Mouse (Mus musculus): ENCODE results near the gene Mrln. TPM values are rescaled to one million over a fixed set of nuclear protein-coding genes. Genes with fewer than 3 reads are reported as not detected.

The Mrln gene
- total and polyA plus RNA-seq, 3 experiments = 3.0 to 4.1 (median 3.4) TPM

DNA sequence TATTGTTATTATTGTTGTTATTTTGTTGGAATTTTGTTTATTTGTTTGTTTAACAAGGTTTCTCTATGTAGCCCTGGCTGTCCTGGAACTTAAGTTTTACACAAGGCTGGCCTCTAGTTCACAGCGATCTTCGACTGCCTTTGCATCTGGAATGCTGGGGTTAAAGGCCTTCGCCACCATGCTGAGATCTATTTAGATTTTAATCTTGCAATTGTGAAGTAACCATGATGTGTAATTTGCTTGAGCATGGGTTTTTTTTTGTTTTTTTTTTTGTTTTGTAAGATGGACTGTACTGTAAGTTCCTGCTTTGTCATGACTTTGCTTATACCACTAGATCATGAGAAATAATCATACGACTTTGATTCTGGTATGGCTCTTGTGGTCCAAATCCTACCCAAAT is 56.4 kb downstream of the Mrln start:
- H3K27ac ChIP-seq = no peak overlapping the region
- intact Hi-C loops (cut with DNase I) = no loop called here
- no peak for DNase-seq
- TF ChIP-seq POLR2A (IDR thresholded peaks at IDR 0.05; ENCODE audit: insufficient read depth, low read depth, low read length) = no peak
- TF ChIP-seq CTCF (IDR thresholded peaks at IDR 0.05) = no peak
- no peak for TF ChIP-seq EP300 (IDR thresholded peaks at IDR 0.05; ENCODE audit: insufficient read depth, low read depth, low read length)
- H3K36me3 ChIP-seq (ENCODE audit: control insufficient read depth, insufficient read depth, low read length) = no peaks in the 10 kb centered on the region
- H3K4me3 ChIP-seq = no peak overlapping the region
- H3K27me3 ChIP-seq (ENCODE audit: control insufficient read depth, insufficient read depth, low read length) = no peaks in the 10 kb centered on the region
- H3K9ac ChIP-seq (ENCODE audit: low read depth, low read length) = no peak overlapping the region
- no peaks in the 10 kb centered on the region for H3K79me2 ChIP-seq (replicated peaks; ENCODE audit: control insufficient read depth, insufficient read depth, low read length)
- 89% methylated on average over 4 of the region's 4 CpGs for WGBS
- no peaks in the 10 kb centered on the region for H3K4me1 ChIP-seq (ENCODE audit: control insufficient read depth, insufficient read depth, low read length)

DNA sequence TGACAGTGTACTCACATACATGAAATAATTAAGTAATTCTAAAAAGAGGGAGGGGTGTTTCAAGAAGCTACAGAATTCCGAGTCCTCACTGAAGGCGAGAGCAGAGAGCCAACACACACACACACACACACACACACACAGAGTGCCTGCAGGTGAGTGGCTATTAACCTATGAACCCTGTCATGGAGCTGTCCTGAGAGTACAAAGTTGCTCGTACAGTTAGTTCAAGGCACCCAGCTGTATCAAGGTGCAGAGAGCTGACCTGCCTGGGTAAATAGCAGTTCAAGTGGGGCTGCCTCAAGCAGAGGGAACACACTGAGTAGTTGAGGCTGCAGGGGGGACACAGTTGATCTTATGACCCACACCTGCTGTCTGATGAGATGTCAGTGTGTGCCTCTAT is 57.6 kb downstream of the Mrln start:
- intact Hi-C loops (cut with DNase I) = no loop called here
- H3K27ac ChIP-seq = no peak overlapping the region
- no peak overlapping the region for H3K4me3 ChIP-seq
- no peak overlapping the region for H3K9ac ChIP-seq (ENCODE audit: low read depth, low read length)
- H3K4me1 ChIP-seq (ENCODE audit: control insufficient read depth, insufficient read depth, low read length) = no peaks in the 10 kb centered on the region
- no peaks in the 10 kb centered on the region for H3K36me3 ChIP-seq (ENCODE audit: control insufficient read depth, insufficient read depth, low read length)
- H3K79me2 ChIP-seq (replicated peaks; ENCODE audit: control insufficient read depth, insufficient read depth, low read length) = no peaks in the 10 kb centered on the region
- WGBS = 96% methylated on average over 3 of the region's 3 CpGs
- DNase-seq = no peak
- H3K27me3 ChIP-seq (ENCODE audit: control insufficient read depth, insufficient read depth, low read length) = no peaks in the 10 kb centered on the region
- TF ChIP-seq EP300 (IDR thresholded peaks at IDR 0.05; ENCODE audit: insufficient read depth, low read depth, low read length) (no peak), POLR2A (IDR thresholded peaks at IDR 0.05; ENCODE audit: insufficient read depth, low read depth, low read length) (no peak), CTCF (IDR thresholded peaks at IDR 0.05) (no peak)

DNA sequence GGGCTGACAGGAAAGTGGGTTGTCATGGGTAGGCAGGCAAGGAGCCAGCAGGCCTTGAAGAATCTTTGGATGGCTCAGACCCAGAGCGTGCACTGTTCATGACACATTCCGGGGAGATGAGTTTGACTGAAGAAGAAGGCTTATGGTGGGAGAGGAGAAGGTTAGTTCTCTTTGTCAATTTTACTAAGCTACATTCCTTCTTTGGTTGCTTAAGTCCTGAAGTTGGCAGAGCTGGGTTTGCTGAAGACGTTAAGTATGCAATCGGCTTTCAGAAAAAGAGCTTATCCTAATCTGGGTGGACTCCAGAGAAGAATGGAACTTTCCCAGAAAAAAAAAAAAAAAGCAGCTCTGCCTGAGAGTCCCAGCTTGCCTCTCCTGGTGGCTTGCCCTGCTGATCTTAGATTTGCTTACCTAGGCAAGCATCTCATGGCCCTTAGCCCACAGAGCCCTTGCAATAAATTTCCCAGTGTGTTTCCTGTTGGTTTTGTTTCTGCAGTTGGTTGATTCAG is 59.3 kb downstream of the Mrln start:
- no peaks in the 10 kb centered on the region for H3K79me2 ChIP-seq (replicated peaks; ENCODE audit: control insufficient read depth, insufficient read depth, low read length)
- H3K27ac ChIP-seq = no peak overlapping the region
- no peaks in the 10 kb centered on the region for H3K36me3 ChIP-seq (ENCODE audit: control insufficient read depth, insufficient read depth, low read length)
- 60% methylated on average over 4 of the region's 4 CpGs for WGBS
- no peak for DNase-seq
- H3K4me3 ChIP-seq = no peak overlapping the region
- intact Hi-C loops (cut with DNase I) = no loop called here
- TF ChIP-seq EP300 (IDR thresholded peaks at IDR 0.05; ENCODE audit: insufficient read depth, low read depth, low read length) (no peak), POLR2A (IDR thresholded peaks at IDR 0.05; ENCODE audit: insufficient read depth, low read depth, low read length) (no peak), CTCF (IDR thresholded peaks at IDR 0.05) (no peak)
- H3K27me3 ChIP-seq (ENCODE audit: control insufficient read depth, insufficient read depth, low read length) = no peaks in the 10 kb centered on the region
- H3K4me1 ChIP-seq (ENCODE audit: control insufficient read depth, insufficient read depth, low read length) = no peaks in the 10 kb centered on the region
- no peak overlapping the region for H3K9ac ChIP-seq (ENCODE audit: low read depth, low read length)

DNA sequence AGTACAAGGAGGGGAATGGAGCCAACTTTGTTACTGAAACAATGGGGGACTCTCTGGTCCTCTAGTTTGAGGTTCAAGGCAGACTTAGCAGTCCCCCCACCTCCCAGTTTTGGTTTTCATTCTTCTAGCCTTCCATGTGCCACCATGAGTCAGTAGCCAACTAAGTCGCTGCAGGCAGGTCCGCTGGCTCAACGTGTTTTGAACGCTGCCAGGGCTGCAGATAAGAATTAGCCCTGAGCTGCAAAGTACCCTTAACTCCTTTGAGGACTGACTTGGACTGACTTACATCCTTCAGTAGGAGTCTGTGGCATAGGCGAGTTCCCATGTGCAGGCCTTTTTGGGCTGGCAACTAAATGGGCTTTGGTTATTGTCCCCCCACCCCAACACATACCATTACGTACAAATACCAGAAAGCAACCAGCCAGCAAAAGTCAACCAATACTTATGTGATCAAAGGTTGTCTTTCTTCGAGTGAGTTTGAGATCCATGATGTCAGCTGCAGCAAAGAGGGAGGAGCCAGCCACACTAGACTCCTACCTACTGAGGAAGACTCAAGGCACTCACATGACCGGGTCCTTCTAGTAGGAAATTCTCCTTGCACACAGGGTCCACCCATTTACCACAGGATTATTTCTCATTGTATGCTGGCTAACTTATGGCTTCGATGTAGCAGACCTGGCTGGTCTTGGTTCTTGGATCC is 60.0 kb downstream of the Mrln start:
- no peaks in the 10 kb centered on the region for H3K36me3 ChIP-seq (ENCODE audit: control insufficient read depth, insufficient read depth, low read length)
- no peak overlapping the region for H3K9ac ChIP-seq (ENCODE audit: low read depth, low read length)
- H3K27ac ChIP-seq = no peak overlapping the region
- H3K4me1 ChIP-seq (ENCODE audit: control insufficient read depth, insufficient read depth, low read length) = no peaks in the 10 kb centered on the region
- H3K27me3 ChIP-seq (ENCODE audit: control insufficient read depth, insufficient read depth, low read length) = no peaks in the 10 kb centered on the region
- peak in 1 of 2 experiments; percentile 24 for DNase-seq
- no peak for TF ChIP-seq CTCF (IDR thresholded peaks at IDR 0.05)
- TF ChIP-seq EP300 (IDR thresholded peaks at IDR 0.05; ENCODE audit: insufficient read depth, low read depth, low read length) = no peak
- no peak for TF ChIP-seq POLR2A (IDR thresholded peaks at IDR 0.05; ENCODE audit: insufficient read depth, low read depth, low read length)
- WGBS = 56% methylated on average over 9 of the region's 9 CpGs
- no peaks in the 10 kb centered on the region for H3K79me2 ChIP-seq (replicated peaks; ENCODE audit: control insufficient read depth, insufficient read depth, low read length)
- intact Hi-C loops (cut with DNase I) = no loop called here
- H3K4me3 ChIP-seq = no peak overlapping the region

DNA sequence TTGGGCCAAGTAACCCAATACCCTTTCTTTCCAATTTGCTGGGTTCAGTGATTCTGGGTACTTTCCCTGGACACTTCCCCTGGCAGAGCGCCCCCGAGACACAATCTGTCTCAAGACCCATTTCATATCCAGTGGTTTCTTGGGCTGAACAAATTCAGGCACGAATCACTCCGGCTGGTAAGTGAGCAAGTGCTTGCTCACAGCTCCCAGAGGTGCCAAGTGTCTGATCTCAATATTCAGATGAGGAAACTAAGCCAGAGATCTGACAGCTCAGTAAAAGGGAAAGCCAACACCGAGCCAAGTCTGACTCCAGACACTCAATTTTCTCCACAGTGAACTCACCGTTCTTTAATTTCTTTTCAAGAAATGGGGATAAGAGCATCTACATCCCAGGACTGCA is 62.0 kb downstream of the Mrln start:
- no peak for DNase-seq
- 81% methylated on average over 6 of the region's 6 CpGs for WGBS
- no peak overlapping the region for H3K9ac ChIP-seq (ENCODE audit: low read depth, low read length)
- no peaks in the 10 kb centered on the region for H3K36me3 ChIP-seq (ENCODE audit: control insufficient read depth, insufficient read depth, low read length)
- no peak for TF ChIP-seq CTCF (IDR thresholded peaks at IDR 0.05)
- TF ChIP-seq EP300 (IDR thresholded peaks at IDR 0.05; ENCODE audit: insufficient read depth, low read depth, low read length) = no peak
- no peak for TF ChIP-seq POLR2A (IDR thresholded peaks at IDR 0.05; ENCODE audit: insufficient read depth, low read depth, low read length)
- H3K79me2 ChIP-seq (replicated peaks; ENCODE audit: control insufficient read depth, insufficient read depth, low read length) = no peaks in the 10 kb centered on the region
- H3K27ac ChIP-seq = no peak overlapping the region
- no peaks in the 10 kb centered on the region for H3K4me1 ChIP-seq (ENCODE audit: control insufficient read depth, insufficient read depth, low read length)
- intact Hi-C loops (cut with DNase I) = no loop called here
- no peaks in the 10 kb centered on the region for H3K27me3 ChIP-seq (ENCODE audit: control insufficient read depth, insufficient read depth, low read length)
- H3K4me3 ChIP-seq = no peak overlapping the region

DNA sequence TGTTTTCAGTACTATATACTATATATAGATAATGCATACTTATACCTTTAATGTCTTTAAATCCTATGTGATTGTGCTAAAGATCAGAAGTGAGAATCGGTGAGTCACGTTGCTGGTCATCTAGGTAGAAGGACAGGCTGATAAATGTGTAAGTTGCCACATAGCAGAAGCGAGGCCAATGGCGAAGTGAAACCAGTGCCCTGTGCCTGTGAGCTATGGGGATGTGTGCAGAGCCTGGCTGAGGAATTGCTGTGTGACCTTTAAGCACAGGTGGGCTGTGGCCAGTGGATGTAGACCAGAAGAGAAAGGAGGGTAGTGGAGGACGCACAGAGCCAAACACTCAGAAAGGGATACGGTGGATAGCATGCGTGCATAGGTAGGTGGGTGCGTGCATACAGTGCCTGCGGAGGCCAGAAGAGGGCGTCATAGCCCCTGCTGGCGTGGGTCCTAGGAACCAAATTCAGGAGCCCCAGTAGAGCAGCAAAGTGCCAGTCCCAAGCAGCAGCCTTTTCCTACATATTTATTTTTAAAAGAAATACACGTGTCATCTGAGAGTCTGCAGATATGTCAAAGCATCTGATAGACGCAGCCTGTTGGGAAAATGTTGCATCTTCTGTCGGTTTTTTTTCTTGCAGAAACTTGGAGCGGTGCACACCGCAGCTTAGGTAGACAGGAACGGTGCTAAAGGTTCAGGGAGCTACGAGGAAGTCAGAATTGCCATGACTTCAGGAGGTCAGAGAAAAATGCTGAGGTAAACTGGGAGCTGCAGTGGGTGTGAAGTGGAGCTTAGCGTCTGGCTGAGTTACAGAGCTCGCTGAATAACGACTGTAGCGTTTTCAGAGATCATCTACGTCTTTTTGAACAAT is 64.3 kb downstream of the Mrln start:
- Histone ChIP-seq H3K4me1 (ENCODE audit: control insufficient read depth, insufficient read depth, low read length) (no peaks in the 10 kb centered on the region), H3K36me3 (ENCODE audit: control insufficient read depth, insufficient read depth, low read length) (no peaks in the 10 kb centered on the region), H3K9ac (ENCODE audit: low read depth, low read length) (no peak overlapping the region), H3K27me3 (ENCODE audit: control insufficient read depth, insufficient read depth, low read length) (no peaks in the 10 kb centered on the region), H3K4me3 (no peak overlapping the region), H3K27ac (no peak overlapping the region), H3K79me2 (replicated peaks; ENCODE audit: control insufficient read depth, insufficient read depth, low read length) (no peaks in the 10 kb centered on the region)
- TF ChIP-seq POLR2A (IDR thresholded peaks at IDR 0.05; ENCODE audit: insufficient read depth, low read depth, low read length) = no peak
- TF ChIP-seq EP300 (IDR thresholded peaks at IDR 0.05; ENCODE audit: insufficient read depth, low read depth, low read length) = no peak
- TF ChIP-seq CTCF (IDR thresholded peaks at IDR 0.05) = no peak
- no peak for DNase-seq
- WGBS = 76% methylated on average over 23 of the region's 23 CpGs
- intact Hi-C loops (cut with DNase I) = no loop called here

Other genes starting within 250 kb of the Mrln start
- gene Ccdc6, start 107.5 kb upstream of the Mrln start, total RNA-seq (2021) = 10 to 100 TPM; 26.3 to 28.5 TPM
- gene Ccdc6, start 107.5 kb upstream of the Mrln start, polyA plus RNA-seq (2012; rRNA removed) = 14.3 and 18.4 TPM in 2 replicates
- gene Slc16a9, start 40.4 kb downstream of the Mrln start, total RNA-seq (2021) = 1 to 10 TPM; 3.1 to 3.2 TPM
- 4.6 and 5.7 TPM in 2 replicates for gene Slc16a9, start 40.4 kb downstream of the Mrln start, polyA plus RNA-seq (2012; rRNA removed)
- gene Fam13c, start 235.8 kb downstream of the Mrln start, total RNA-seq (2021) = 1 to 10 TPM; 5.2 to 5.5 TPM
- 2.8 TPM in 2 replicates for gene Fam13c, start 235.8 kb downstream of the Mrln start, polyA plus RNA-seq (2012; rRNA removed)